Mouse (Mus musculus) layer of hippocampus, adult 8-10 months (tissue): Measurements from ENCODE around the gene Hmcn1. TPM values are rescaled to one million over a fixed set of nuclear protein-coding genes. Genes with fewer than 3 reads are reported as not detected.
A peak's percentile ranks its signal among the peaks of the same experiment; 100 is the strongest.

ENCODE experiments used
- DNase-seq, 2 experiments: peaks; one replicate each; pipeline ENCODE4 v3.0.0; 2022; ENCODE audit warnings: low spot score in 2 of 2
- total RNA-seq, 4 experiments: library from RNA; stranded (reverse); gene quantifications; 2 replicates each; pipeline ENCODE4 v1.2.4; 2022

Gene Hmcn1
- total RNA-seq, 4 experiments from 2014 or later: 1.3 to 4.3 (median 1.7) TPM

GRCm38 (mm10) chr1:150680345-150680744 lies 312.9 kb downstream of the Hmcn1 start:
- no peak for DNase-seq

- no peak for DNase-seq
These were observed 347.9 kb downstream of the Hmcn1 start for GRCm38 (mm10) chr1:150645314-150645713.

- DNase-seq: no peak
These were observed 353.7 kb downstream of the Hmcn1 start for GRCm38 (mm10) chr1:150639522-150639921.

GRCm38 (mm10) chr1:150632506-150632905 lies 360.7 kb downstream of the Hmcn1 start:
- DNase-seq: no peak

- DNase-seq: no peak
These were observed 361.4 kb downstream of the Hmcn1 start for GRCm38 (mm10) chr1:150631856-150632171.

GRCm38 (mm10) chr1:150631035-150631855 lies 362.0 kb downstream of the Hmcn1 start:
- DNase-seq: no peak

GRCm38 (mm10) chr1:150623226-150623625 lies 370.0 kb downstream of the Hmcn1 start:
- no peak for DNase-seq

- DNase-seq: no peak
These were observed 382.7 kb downstream of the Hmcn1 start for GRCm38 (mm10) chr1:150610539-150610938.

- no peak for DNase-seq
These were observed 387.1 kb downstream of the Hmcn1 start for GRCm38 (mm10) chr1:150606173-150606572.

- DNase-seq: no peak
These were observed 399.6 kb downstream of the Hmcn1 start for GRCm38 (mm10) chr1:150593614-150594013.

- DNase-seq: peak; percentile 11 to 55
These were observed 402.0 kb downstream of the Hmcn1 start for GRCm38 (mm10) chr1:150591253-150591652.

GRCm38 (mm10) chr1:150587410-150587809 lies 405.8 kb downstream of the Hmcn1 start:
- no peak for DNase-seq

GRCm38 (mm10) chr1:150584477-150584876 lies 408.8 kb downstream of the Hmcn1 start:
- no peak for DNase-seq

GRCm38 (mm10) chr1:150583734-150584133 lies 409.5 kb downstream of the Hmcn1 start:
- DNase-seq: no peak

- DNase-seq: no peak
These were observed 412.7 kb downstream of the Hmcn1 start for GRCm38 (mm10) chr1:150580561-150580960.

GRCm38 (mm10) chr1:150573407-150573806 lies 419.8 kb downstream of the Hmcn1 start:
- no peak for DNase-seq

- no peak for DNase-seq
These were observed 422.6 kb downstream of the Hmcn1 start for GRCm38 (mm10) chr1:150570562-150571156.

- no peak for DNase-seq
These were observed 423.3 kb downstream of the Hmcn1 start for GRCm38 (mm10) chr1:150569820-150570543.

- no peak for DNase-seq
These were observed 426.9 kb downstream of the Hmcn1 start for GRCm38 (mm10) chr1:150566287-150566686.

- DNase-seq: no peak
These were observed 436.6 kb downstream of the Hmcn1 start for GRCm38 (mm10) chr1:150556621-150557020.

GRCm38 (mm10) chr1:150551390-150551789 lies 441.8 kb downstream of the Hmcn1 start:
- DNase-seq: no peak

GRCm38 (mm10) chr1:150546463-150546862 lies 446.8 kb downstream of the Hmcn1 start:
- DNase-seq: no peak
